Mouse (Mus musculus): Measurements from ENCODE around the gene Heg1. TPM values are rescaled to one million over a fixed set of nuclear protein-coding genes. Genes with fewer than 3 reads are reported as not detected.

Heg1 gene
- total and polyA plus RNA-seq, 3 experiments, result 40.8 to 77.1 (median 67.2) TPM

DNA sequence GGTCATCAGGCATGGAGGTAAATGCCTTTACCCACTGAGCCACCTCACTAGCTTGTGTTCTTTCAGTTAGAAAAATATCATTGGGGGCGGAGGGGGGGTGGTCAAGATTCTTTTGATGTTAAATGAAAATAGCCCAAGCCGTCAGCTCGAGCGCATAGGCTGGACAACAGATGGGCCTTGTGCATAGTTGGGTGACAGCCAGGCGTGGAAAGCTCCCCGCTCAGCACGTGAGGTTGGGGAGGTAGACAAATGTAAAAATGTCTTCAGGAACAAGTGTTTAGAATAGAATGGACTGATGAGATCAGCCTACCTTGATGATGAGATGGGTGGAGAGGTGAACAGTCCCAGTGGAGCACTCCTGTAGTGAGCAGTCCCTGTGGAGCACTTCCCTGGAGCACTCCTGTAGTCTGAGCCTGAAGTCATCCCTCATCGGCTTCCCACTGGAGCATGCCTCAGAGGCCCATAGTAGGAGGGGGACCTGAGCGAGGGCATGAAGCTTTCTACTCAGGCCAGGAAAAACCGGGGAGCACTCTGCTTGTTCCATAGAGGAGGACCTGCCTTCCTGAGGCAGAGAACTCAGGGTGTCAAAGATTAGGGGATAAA is 62.0 kb downstream of the Heg1 start:
- Histone ChIP-seq H3K9ac (ENCODE audit: insufficient read depth, low read depth) (no peak overlapping the region), H3K4me2 (ENCODE audit: insufficient read depth, low read depth, poor library complexity, severe bottlenecking) (no peak overlapping the region; the same call in 1 of the 2 replicates), H3K36me3 (replicated peaks in 1 of 2; ENCODE audit: control insufficient read depth in 1 of 2, insufficient read depth in 1 of 2, low read length in 1 of 2) (peaks cover 68 to 82% of the 10 kb centered on the region in 2 experiments), H3K9me3 (replicated peaks; ENCODE audit: low read length) (no peaks in the 10 kb centered on the region), H3K79me2 (replicated peaks; ENCODE audit: control insufficient read depth, extremely low read depth, insufficient read depth, poor library complexity, severe bottlenecking) (peaks cover 5% of the 10 kb centered on the region), H3K4me3 (replicated peaks in 1 of 3; ENCODE audit: low read depth in 2 of 3, low read length in 2 of 3, poor library complexity in 1 of 3) (no peak overlapping the region), H3K4me1 (ENCODE audit: control insufficient read depth in 1 of 2, insufficient read depth in 2 of 2) (peaks cover 21 to 68% of the 10 kb centered on the region in 2 experiments), H3K27ac (ENCODE audit: insufficient read depth, low read depth) (no peak overlapping the region), H3K27me3 (replicated peaks) (no peaks in the 10 kb centered on the region)
- TF ChIP-seq NRF1 (IDR thresholded peaks at IDR 0.05; ENCODE audit: low read depth, low read length), result no peak
- no peak for DNase-seq (ENCODE audit: extremely low read depth)
- in situ Hi-C loops (cut with MboI; ENCODE audit: low pct_ligation_motif_present, low pct_unique_long_range_greater_than_20kb, low sequenced_read_pairs), result loop anchor here (5.0 to 10.0 kb wide), 2 partner anchors 56 to 441 kb away; no protein-coding TSS in a partner anchor
- dilution Hi-C loops (cut with MboI; ENCODE audit: extremely low pct_ligation_motif_present, extremely low pct_unique_long_range_greater_than_20kb, low sequenced_read_pairs), result no loop called here

DNA sequence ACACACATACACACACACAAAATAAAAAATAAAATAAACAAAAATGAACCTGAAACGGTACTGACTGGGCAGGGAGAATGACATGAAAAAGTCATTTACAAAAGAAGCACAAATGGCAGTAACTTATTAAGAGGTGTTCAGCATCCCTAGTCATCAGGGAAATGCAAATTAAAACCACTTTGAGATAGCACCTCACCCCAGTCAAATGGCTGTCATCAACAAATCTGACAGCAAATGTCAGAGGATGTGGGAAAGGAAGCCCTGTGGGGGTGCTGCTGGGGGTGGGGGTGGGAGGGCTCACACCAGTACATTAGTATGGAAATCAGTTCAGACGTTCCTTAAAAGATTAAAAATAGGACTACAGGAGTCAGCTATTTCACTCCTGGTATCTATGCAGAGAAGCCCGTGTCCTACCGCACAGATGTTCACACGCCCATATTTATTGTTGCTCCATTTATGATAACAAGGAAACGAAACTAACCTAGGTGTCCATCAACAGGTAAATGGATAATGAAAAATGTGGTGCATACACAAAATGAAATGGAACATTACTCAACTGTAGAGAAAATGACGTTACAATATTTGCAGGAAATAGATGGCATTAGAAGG is 63.3 kb downstream of the Heg1 start:
- dilution Hi-C loops (cut with MboI; ENCODE audit: extremely low pct_ligation_motif_present, extremely low pct_unique_long_range_greater_than_20kb, low sequenced_read_pairs), result no loop called here
- Histone ChIP-seq H3K27ac (ENCODE audit: insufficient read depth, low read depth) (no peak overlapping the region), H3K27me3 (replicated peaks) (no peaks in the 10 kb centered on the region), H3K4me1 (ENCODE audit: control insufficient read depth in 1 of 2, insufficient read depth in 2 of 2) (peaks cover 18 to 55% of the 10 kb centered on the region in 2 experiments), H3K36me3 (replicated peaks in 1 of 2; ENCODE audit: control insufficient read depth in 1 of 2, insufficient read depth in 1 of 2, low read length in 1 of 2) (peaks cover 63 to 81% of the 10 kb centered on the region in 2 experiments), H3K4me2 (ENCODE audit: insufficient read depth, low read depth, poor library complexity, severe bottlenecking) (no peak overlapping the region), H3K9ac (ENCODE audit: insufficient read depth, low read depth) (no peak overlapping the region), H3K79me2 (replicated peaks; ENCODE audit: control insufficient read depth, extremely low read depth, insufficient read depth, poor library complexity, severe bottlenecking) (peaks cover 5% of the 10 kb centered on the region), H3K4me3 (replicated peaks in 1 of 3; ENCODE audit: low read depth in 2 of 3, low read length in 2 of 3, poor library complexity in 1 of 3) (no peak overlapping the region), H3K9me3 (replicated peaks; ENCODE audit: low read length) (no peaks in the 10 kb centered on the region)
- no peak for DNase-seq (ENCODE audit: extremely low read depth)
- no peak for TF ChIP-seq IRF4 (IDR thresholded peaks at IDR 0.05; ENCODE audit: low read depth, low read length)
- no peak for TF ChIP-seq MYC (IDR thresholded peaks at IDR 0.05; ENCODE audit: low read depth, low read length)
- no peak for TF ChIP-seq NRF1 (IDR thresholded peaks at IDR 0.05; ENCODE audit: low read depth, low read length)
- TF ChIP-seq POLR2AphosphoS2 (IDR thresholded peaks at IDR 0.05; ENCODE audit: low read depth, low read length), result no peak
- TF ChIP-seq GABPA (IDR thresholded peaks at IDR 0.05; ENCODE audit: insufficient replicate concordance, low read depth, low read length), result no peak
- no peak for TF ChIP-seq SIN3A (IDR thresholded peaks at IDR 0.05; ENCODE audit: low read length)
- TF ChIP-seq MXI1 (IDR thresholded peaks at IDR 0.05; ENCODE audit: low read depth, low read length), result no peak
- no peak for TF ChIP-seq BHLHE40 (IDR thresholded peaks at IDR 0.05; ENCODE audit: low read depth, low read length)
- no peak for TF ChIP-seq HCFC1 (IDR thresholded peaks at IDR 0.05; ENCODE audit: low read depth, low read length)
- no peak for TF ChIP-seq RAD21 (IDR thresholded peaks at IDR 0.05; ENCODE audit: low read depth, low read length)
- TF ChIP-seq POLR2A (IDR thresholded peaks at IDR 0.05; ENCODE audit: low read depth, low read length), result no peak; the same call in 1 of the 2 replicates
- in situ Hi-C loops (cut with MboI; ENCODE audit: low pct_ligation_motif_present, low pct_unique_long_range_greater_than_20kb, low sequenced_read_pairs), result loop anchor here (5.0 to 10.0 kb wide), 2 partner anchors 55 to 443 kb away; no protein-coding TSS in a partner anchor

DNA sequence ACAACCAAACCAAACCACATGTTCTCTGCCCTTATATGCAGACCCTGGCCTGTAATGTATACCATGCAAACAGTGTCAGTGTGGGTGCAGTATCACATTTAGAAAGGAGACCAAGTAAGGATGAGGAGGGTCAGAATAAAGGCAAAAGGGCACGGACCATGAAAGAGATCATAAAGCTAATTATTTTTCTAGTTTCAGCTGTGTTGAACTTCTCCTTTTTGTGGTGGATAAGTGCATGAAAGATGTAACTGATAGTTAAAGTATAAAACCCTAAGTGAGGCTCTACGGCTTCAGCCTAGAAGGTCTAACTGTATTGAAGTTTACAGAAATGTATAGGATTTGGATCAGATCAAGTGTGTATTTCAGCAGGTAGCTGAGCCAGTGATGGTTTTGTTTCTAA is 63.8 kb downstream of the Heg1 start:
- no peak overlapping the region for H3K4me2 ChIP-seq (ENCODE audit: insufficient read depth, low read depth, poor library complexity, severe bottlenecking)

More for the DNA sequence above, 63.8 kb downstream of the Heg1 start:
- H3K9me3 ChIP-seq (replicated peaks; ENCODE audit: low read length), result no peaks in the 10 kb centered on the region
- no peak overlapping the region for H3K27ac ChIP-seq (ENCODE audit: insufficient read depth, low read depth)
- no peak for DNase-seq (ENCODE audit: extremely low read depth)
- H3K4me1 ChIP-seq (ENCODE audit: control insufficient read depth in 1 of 2, insufficient read depth in 2 of 2), result peaks cover 18 to 49% of the 10 kb centered on the region in 2 experiments
- in situ Hi-C loops (cut with MboI; ENCODE audit: low pct_ligation_motif_present, low pct_unique_long_range_greater_than_20kb, low sequenced_read_pairs) (loop anchor here (5.0 to 10.0 kb wide), 2 partner anchors 54 to 443 kb away; no protein-coding TSS in a partner anchor), dilution Hi-C loops (cut with MboI; ENCODE audit: extremely low pct_ligation_motif_present, extremely low pct_unique_long_range_greater_than_20kb, low sequenced_read_pairs) (no loop called here)
- H3K27me3 ChIP-seq (replicated peaks), result no peaks in the 10 kb centered on the region
- peaks cover 61 to 81% of the 10 kb centered on the region in 2 experiments for H3K36me3 ChIP-seq (replicated peaks in 1 of 2; ENCODE audit: control insufficient read depth in 1 of 2, insufficient read depth in 1 of 2, low read length in 1 of 2)
- H3K4me3 ChIP-seq (replicated peaks in 1 of 3; ENCODE audit: low read depth in 2 of 3, low read length in 2 of 3, poor library complexity in 1 of 3), result no peak overlapping the region
- H3K79me2 ChIP-seq (replicated peaks; ENCODE audit: control insufficient read depth, extremely low read depth, insufficient read depth, poor library complexity, severe bottlenecking), result peaks cover 5% of the 10 kb centered on the region
- H3K9ac ChIP-seq (ENCODE audit: insufficient read depth, low read depth), result no peak overlapping the region
- no peak for TF ChIP-seq UBTF (IDR thresholded peaks at IDR 0.05; ENCODE audit: low read depth, low read length)
- TF ChIP-seq NRF1 (IDR thresholded peaks at IDR 0.05; ENCODE audit: low read depth, low read length), result no peak
- no peak for TF ChIP-seq SIN3A (IDR thresholded peaks at IDR 0.05; ENCODE audit: low read length)
- TF ChIP-seq ZNF384 (IDR thresholded peaks at IDR 0.05; ENCODE audit: low read depth, low read length), result no peak
- peak; percentile 21; the same call in 1 of the 2 replicates for TF ChIP-seq POLR2A (IDR thresholded peaks at IDR 0.05; ENCODE audit: low read depth, low read length)
- TF ChIP-seq JUN (IDR thresholded peaks at IDR 0.05; ENCODE audit: insufficient read depth, low read depth, low read length), result no peak
- TF ChIP-seq EP300 (IDR thresholded peaks at IDR 0.05; ENCODE audit: low read length), result no peak
- TF ChIP-seq HCFC1 (IDR thresholded peaks at IDR 0.05; ENCODE audit: low read depth, low read length), result no peak
- TF ChIP-seq TCF12 (IDR thresholded peaks at IDR 0.05; ENCODE audit: low read depth, low read length), result no peak

All from CH12.LX (cell line).